In the genomic region with DNA sequence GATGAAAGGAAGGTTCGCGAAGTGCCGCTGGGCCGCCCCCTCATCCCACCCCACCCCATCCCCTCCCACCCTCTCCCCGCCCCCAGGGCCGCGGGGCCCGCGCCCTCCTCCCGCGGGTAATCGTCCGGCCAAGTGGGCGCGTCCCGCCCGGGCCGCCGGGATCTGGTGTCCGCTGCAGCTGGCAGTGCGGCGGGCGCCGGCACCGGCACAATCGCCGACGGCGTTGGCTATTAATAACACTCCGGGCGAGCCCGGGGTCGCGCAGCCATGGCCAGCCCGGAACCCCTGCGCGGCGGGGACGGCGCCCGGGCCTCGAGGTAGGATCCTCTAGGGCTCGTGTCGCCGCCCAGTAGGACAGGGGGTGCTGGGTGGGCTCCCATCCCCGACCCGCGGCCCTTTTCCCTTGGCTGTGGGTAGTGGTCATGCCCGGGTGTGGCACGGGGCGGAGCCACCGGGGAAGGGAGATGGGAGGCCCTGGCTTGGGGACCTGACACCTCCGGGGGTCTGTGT, we compare ENCODE assay signal across 7 mouse cellular contexts. TPM values are rescaled to one million over a fixed set of nuclear protein-coding genes. Genes with fewer than 3 reads are reported as not detected.
DNase-seq lines count a peak whose midpoint lies in the region; ATAC-seq and TF ChIP-seq lines count a peak whose summit lies in the region.

A gene (plus strand): TSS at position 146 of the 510 bp plus-strand sequence.

- peak within 1 kb of the TSS; percentile 83 for H3K4me2 ChIP-seq in embryonic facial prominence, embryonic 15.5 days (replicated peaks)
- peak within 1 kb of the TSS; percentile 99 for H3K4me2 ChIP-seq in heart, embryonic 14.5 days (ENCODE audit: low read length)
- peak within 1 kb of the TSS; percentile 98 for H3K4me2 ChIP-seq in limb, embryonic 14.5 days (replicated peaks; ENCODE audit: low read depth, low read length, severe bottlenecking)

- peak within 1 kb of the TSS; percentile 49 for H3K4me3 ChIP-seq in embryonic facial prominence, embryonic 15.5 days (replicated peaks)
- H3K4me3 ChIP-seq in heart, embryonic 14.5 days (ENCODE audit: control insufficient read depth in 1 of 2, insufficient read depth in 1 of 2, low read depth in 1 of 2, low read length in 2 of 2) = peak within 1 kb of the TSS; percentile 54 to 56
- H3K4me3 ChIP-seq in limb, embryonic 14.5 days (replicated peaks; ENCODE audit: low read length) = peak within 1 kb of the TSS; percentile 57

- peaks cover 22% of the 10 kb centered on the region for H3K4me1 ChIP-seq in embryonic facial prominence, embryonic 15.5 days
- H3K4me1 ChIP-seq in heart, embryonic 14.5 days (ENCODE audit: control insufficient read depth in 2 of 2, insufficient read depth in 2 of 2, low read length in 2 of 2) = peaks cover 6 to 12% of the 10 kb centered on the region in 2 experiments; a peak in 3 of 4 replicates
- peaks cover 7% of the 10 kb centered on the region; the same call in 1 of the 2 replicates for H3K4me1 ChIP-seq in limb, embryonic 14.5 days (ENCODE audit: control insufficient read depth, insufficient read depth, low read length)

- no peak for TF ChIP-seq POLR2A in limb, embryonic 14.5 days (IDR thresholded peaks at IDR 0.05; ENCODE audit: borderline replicate concordance, extremely low read depth, insufficient read depth, insufficient read length)

- DNase-seq in thymus, postnatal 4 days = peak; percentile 24
- DNase-seq in thymus, postnatal 10 days (ENCODE audit: low spot score in 2 of 2) = no peak
- DNase-seq in limb, embryonic 14.5 days (ENCODE audit: low spot score) = no peak
- peak; percentile 58 for DNase-seq in retina, embryonic 14.5 days (ENCODE audit: low spot score)
- DNase-seq in right cerebral cortex, postnatal 25 days = no peak

- under 1% methylated on average over 53 of the region's 53 CpGs for WGBS in embryonic facial prominence, embryonic 15.5 days
- 2% methylated on average over 52 of the region's 53 CpGs for WGBS in heart, embryonic 14.5 days
- under 1% methylated on average over 24 of the region's 53 CpGs for WGBS in limb, embryonic 14.5 days

- H3K9me3 ChIP-seq in embryonic facial prominence, embryonic 15.5 days (replicated peaks) = no peaks in the 10 kb centered on the region
- no peaks in the 10 kb centered on the region for H3K9me3 ChIP-seq in heart, embryonic 14.5 days (ENCODE audit: control insufficient read depth, low read length)
- H3K9me3 ChIP-seq in limb, embryonic 14.5 days (ENCODE audit: control insufficient read depth, low read length) = no peaks in the 10 kb centered on the region

- 0 out of 2 replicates have a peak, but pooled peaks cover 8% of the 10 kb centered on the region for H3K27me3 ChIP-seq in embryonic facial prominence, embryonic 15.5 days
- peaks cover 13% of the 10 kb centered on the region for H3K27me3 ChIP-seq in heart, embryonic 14.5 days (ENCODE audit: control insufficient read depth, insufficient read depth, low read length)
- peaks cover 6% of the 10 kb centered on the region for H3K27me3 ChIP-seq in limb, embryonic 14.5 days (ENCODE audit: control insufficient read depth, insufficient read depth, low read length)

- H3K9ac ChIP-seq in embryonic facial prominence, embryonic 15.5 days = peak within 1 kb of the TSS; percentile 28
- peak within 1 kb of the TSS; percentile 76 for H3K9ac ChIP-seq in heart, embryonic 14.5 days (ENCODE audit: low read length)
- peak within 1 kb of the TSS; percentile 63 for H3K9ac ChIP-seq in limb, embryonic 14.5 days (ENCODE audit: low read depth, low read length, severe bottlenecking)

- peak within 1 kb of the TSS; percentile 77 for H3K27ac ChIP-seq in embryonic facial prominence, embryonic 15.5 days (replicated peaks)
- H3K27ac ChIP-seq in heart, embryonic 14.5 days (replicated peaks in 1 of 2; ENCODE audit: control insufficient read depth in 1 of 2, insufficient read depth in 1 of 2, low read depth in 2 of 2, low read length in 2 of 2) = 0 out of 4 replicates have a peak within 1 kb of the TSS, but pooled peaks of 1 of the 2 experiments have one; percentile 30
- H3K27ac ChIP-seq in limb, embryonic 14.5 days (replicated peaks; ENCODE audit: low read depth, low read length) = peak within 1 kb of the TSS; percentile 43; the same call in 1 of the 2 replicates

- no peaks in the 10 kb centered on the region for H3K36me3 ChIP-seq in embryonic facial prominence, embryonic 15.5 days
- no peaks in the 10 kb centered on the region for H3K36me3 ChIP-seq in heart, embryonic 14.5 days (ENCODE audit: control insufficient read depth, insufficient read depth, low read length)
- H3K36me3 ChIP-seq in limb, embryonic 14.5 days (ENCODE audit: control insufficient read depth, insufficient read depth, low read length) = no peaks in the 10 kb centered on the region

- ATAC-seq in embryonic facial prominence, embryonic 15.5 days (ENCODE audit: insufficient number of reproducible peaks, low FRiP score, low TSS enrichment, low read depth) = peak; percentile 66
- ATAC-seq in heart, embryonic 14.5 days (ENCODE audit: insufficient number of reproducible peaks, insufficient read depth, low FRiP score, low read depth) = peak; percentile 41; the same call in 1 of the 2 replicates
- ATAC-seq in limb, embryonic 14.5 days (ENCODE audit: low FRiP score, low read depth) = peak; percentile 23

RNA-seq across cellular contexts. Expression of the gene that starts here (rescaled TPM):
- polyA plus RNA-seq in embryonic facial prominence, embryonic 15.5 days (2015; fragmentation: Nextera tagmentation; extraction: Ambion mirVana) = 4.9 and 6.9 TPM in 2 replicates
- polyA plus RNA-seq in heart, embryonic 14.5 days (2014; fragmentation: Nextera tagmentation; extraction: Ambion mirVana) = 1.6 and 1.8 TPM in 2 replicates
- 3.9 and 5.3 TPM in 2 replicates for polyA plus RNA-seq in limb, embryonic 14.5 days (2012; rRNA removed)
- polyA plus RNA-seq in limb, embryonic 14.5 days (2014; fragmentation: Nextera tagmentation; extraction: Ambion mirVana) = 4.6 and 6.1 TPM in 2 replicates

Comparison
In these comparisons a context has a peak if more than half of its experiments do, and no peak if none do; other contexts are left out.
1. DNase-seq: peak in thymus, postnatal 4 days (single experiment) and retina, embryonic 14.5 days (single experiment); none in thymus, postnatal 10 days (0 of 2), limb, embryonic 14.5 days (single experiment) and right cerebral cortex, postnatal 25 days (single experiment).
2. Peak in every context shown above with its lines, with median percentiles within 50 percentile points of each other: ATAC-seq, H3K4me2 ChIP-seq, H3K4me3 ChIP-seq and H3K9ac ChIP-seq.